Mouse (Mus musculus) cerebellum, adult 9-11 months (tissue): Measurements from ENCODE around the gene Mrps10.
"Not testable (repeated sequence)": the region's sequence is repeated elsewhere in the genome, so short reads cannot be mapped to it uniquely, and the experiment has no call there.

Experiments
- DNase-seq: peaks from one replicate; pipeline ENCODE4 v3.0.0; 2022

Gene Mrps10

GRCm38 (mm10) chr17:47383266-47383665, 14.6 kb downstream of the Mrps10 start:
- no peak for DNase-seq

- no peak for DNase-seq
Observed at GRCm38 (mm10) chr17:47384064-47384463, 15.4 kb downstream of the Mrps10 start.

- no peak for DNase-seq
Observed at GRCm38 (mm10) chr17:47385145-47385544, 16.5 kb downstream of the Mrps10 start, which contains the start of gene Guca1b. Guca1b (plus strand) TSS chr17:47385393.

GRCm38 (mm10) chr17:47386649-47387048, 18.0 kb downstream of the Mrps10 start:
- DNase-seq, result no peak

GRCm38 (mm10) chr17:47394223-47394869, 25.7 kb downstream of the Mrps10 start:
- DNase-seq, result no peak

- no peak for DNase-seq
Observed at GRCm38 (mm10) chr17:47395376-47395913, 26.8 kb downstream of the Mrps10 start.

GRCm38 (mm10) chr17:47399091-47399490, 30.4 kb downstream of the Mrps10 start:
- DNase-seq, result no peak

GRCm38 (mm10) chr17:47400451-47400850, 31.8 kb downstream of the Mrps10 start, which contains the start of gene Guca1a:
Guca1a (minus strand) TSS chr17:47400584.
- DNase-seq, result no peak

GRCm38 (mm10) chr17:47407717-47408557, 39.2 kb downstream of the Mrps10 start:
- DNase-seq, result no peak

- peak; percentile 33 for DNase-seq
Observed at GRCm38 (mm10) chr17:47408558-47408898, 39.8 kb downstream of the Mrps10 start.

GRCm38 (mm10) chr17:47409897-47410861, 41.5 kb downstream of the Mrps10 start:
- peak; percentile 37 for DNase-seq

GRCm38 (mm10) chr17:47420195-47420594, 51.5 kb downstream of the Mrps10 start:
- no peak for DNase-seq

GRCm38 (mm10) chr17:47421566-47421965, 52.9 kb downstream of the Mrps10 start:
- DNase-seq, result no peak

GRCm38 (mm10) chr17:47422616-47423015, 53.9 kb downstream of the Mrps10 start:
- not testable (repeated sequence) for DNase-seq

GRCm38 (mm10) chr17:47424186-47424585, 55.5 kb downstream of the Mrps10 start:
- no peak for DNase-seq

GRCm38 (mm10) chr17:47427316-47427715, 58.6 kb downstream of the Mrps10 start:
- no peak for DNase-seq

GRCm38 (mm10) chr17:47428831-47429304, 60.2 kb downstream of the Mrps10 start:
- DNase-seq, result no peak

- DNase-seq, result no peak
Observed at GRCm38 (mm10) chr17:47430815-47431214, 62.1 kb downstream of the Mrps10 start.
